Mouse (Mus musculus) MEL (cell line): ENCODE data around the gene Nav1. TPM values are rescaled to one million over a fixed set of nuclear protein-coding genes. Genes with fewer than 3 reads are reported as not detected.

ENCODE experiments used
- DNase-seq: peaks from one replicate; pipeline ENCODE4 v3.0.0; 2011; ENCODE audit warnings: low read depth, low spot score
- H3K27ac ChIP-seq: 2 replicates; pipeline ENCODE4 v1.5.1; 2012; ENCODE audit warnings: low read depth, mild to moderate bottlenecking, control low read depth, low read length, moderate library complexity; ENCODE audit not compliant: control insufficient read depth
- H3K27me3 ChIP-seq, 2 experiments: fragments of 150-350 bp in 1 of 2; sonication (generic) in 1 of 2; 2 replicates each; pipeline ENCODE4 v1.6.1; 2012; ENCODE audit warnings: low read length in 2 of 2, mild to moderate bottlenecking in 2 of 2, improper control_type of control experiment in 1 of 2, moderate library complexity in 1 of 2; ENCODE audit not compliant: insufficient read depth in 2 of 2, control insufficient read depth in 1 of 2
- H3K36me3 ChIP-seq, 2 experiments: 2 replicates each; pipeline ENCODE4 v1.6.1; 2012 to 2014; ENCODE audit warnings: low read length in 2 of 2, improper control_type of control experiment in 1 of 2, inconsistent platforms in 1 of 2, mild to moderate bottlenecking in 1 of 2; ENCODE audit not compliant: insufficient read depth in 2 of 2, control insufficient read depth in 1 of 2
- H3K4me1 ChIP-seq, 2 experiments: fragments of 150-350 bp in 1 of 2; sonication (generic) in 1 of 2; 2 replicates each; pipeline ENCODE4 v1.6.1; 2012; ENCODE audit warnings: low read length in 2 of 2, improper control_type of control experiment in 1 of 2, mild to moderate bottlenecking in 1 of 2; ENCODE audit not compliant: insufficient read depth in 2 of 2, control insufficient read depth in 1 of 2
- H3K4me3 ChIP-seq, 2 experiments: fragments of 150-350 bp in 1 of 2; sonication (generic) in 1 of 2; 2 replicates each; pipeline ENCODE4 v1.5.1; 2012; ENCODE audit warnings: low read depth in 2 of 2, low read length in 2 of 2, mild to moderate bottlenecking in 2 of 2, moderate library complexity in 2 of 2, control low read depth in 1 of 2, improper control_type of control experiment in 1 of 2; ENCODE audit not compliant: control insufficient read depth in 1 of 2, insufficient read depth in 1 of 2
- H3K79me2 ChIP-seq: 2 replicates; pipeline ENCODE4 v1.6.1; 2012; ENCODE audit warnings: mild to moderate bottlenecking, low read length, moderate library complexity; ENCODE audit not compliant: control insufficient read depth, poor library complexity, insufficient read depth
- H3K9ac ChIP-seq: 2 replicates; pipeline ENCODE4 v1.6.1; 2012; ENCODE audit warnings: low read depth, mild to moderate bottlenecking, control low read depth, low read length, moderate library complexity; ENCODE audit not compliant: control insufficient read depth, poor library complexity, severe bottlenecking
- H3K9me3 ChIP-seq: fragments of 150-350 bp; sonication (generic); replicated peaks from 2 replicates; pipeline ENCODE4 v1.6.1; 2012; ENCODE audit warnings: mild to moderate bottlenecking, low read length, improper control_type of control experiment, moderate library complexity; ENCODE audit not compliant: insufficient read depth
- CHD1 ChIP-seq: IDR thresholded peaks from 2 replicates; pipeline ENCODE4 v1.6.1; 2012; ENCODE audit warnings: low read depth, mild to moderate bottlenecking, inconsistent platforms, low read length, improper control_type of control experiment
- CHD2 ChIP-seq: IDR thresholded peaks from 2 replicates; pipeline ENCODE4 v1.6.1; 2011; ENCODE audit warnings: low read length, improper control_type of control experiment
- E2F4 ChIP-seq: IDR thresholded peaks from 2 replicates; pipeline ENCODE4 v1.6.1; 2011; ENCODE audit warnings: low read depth, low read length, improper control_type of control experiment, borderline replicate concordance
- GABPA ChIP-seq: IDR thresholded peaks from 2 replicates; pipeline ENCODE4 v1.6.1; 2012; ENCODE audit warnings: low read depth, mild to moderate bottlenecking, inconsistent platforms, low read length, improper control_type of control experiment, moderate library complexity
- GATA1 ChIP-seq: IDR thresholded peaks from 2 replicates; pipeline ENCODE4 v1.6.1; 2011; ENCODE audit warnings: low read depth, low read length, improper control_type of control experiment
- MAFK ChIP-seq: IDR thresholded peaks from 2 replicates; pipeline ENCODE4 v1.6.1; 2011; ENCODE audit warnings: low read depth, mild to moderate bottlenecking, low read length, improper control_type of control experiment, borderline replicate concordance
- MAX ChIP-seq: IDR thresholded peaks from 2 replicates; pipeline ENCODE4 v1.6.1; 2011; ENCODE audit warnings: low read length, improper control_type of control experiment
- MAZ ChIP-seq: IDR thresholded peaks from 2 replicates; pipeline ENCODE4 v1.6.1; 2012; ENCODE audit warnings: low read depth, mild to moderate bottlenecking, inconsistent platforms, low read length, improper control_type of control experiment
- MXI1 ChIP-seq: IDR thresholded peaks from 2 replicates; pipeline ENCODE4 v1.6.1; 2011; ENCODE audit warnings: mild to moderate bottlenecking, low read depth, low read length, improper control_type of control experiment
- NRF1 ChIP-seq: IDR thresholded peaks from 2 replicates; pipeline ENCODE4 v1.6.1; 2014; ENCODE audit warnings: low read depth, mild to moderate bottlenecking, inconsistent platforms, low read length, improper control_type of control experiment, moderate library complexity; ENCODE audit not compliant: poor library complexity, insufficient read depth, severe bottlenecking
- POLR2A ChIP-seq, 2 experiments: IDR thresholded peaks; 2 replicates each; pipeline ENCODE4 v1.6.1; 2011 to 2012; ENCODE audit warnings: low read length in 2 of 2, mild to moderate bottlenecking in 2 of 2, control low read depth in 1 of 2, improper control_type of control experiment in 1 of 2, low read depth in 1 of 2, moderate library complexity in 1 of 2; ENCODE audit not compliant: control insufficient read depth in 1 of 2, insufficient read depth in 1 of 2, poor library complexity in 1 of 2
- POLR2AphosphoS5 ChIP-seq: IDR thresholded peaks from 2 replicates; pipeline ENCODE4 v1.6.1; 2012; ENCODE audit warnings: low read depth, borderline replicate concordance, mild to moderate bottlenecking, inconsistent platforms, low read length, moderate library complexity, mixed read lengths
- RAD21 ChIP-seq: IDR thresholded peaks from 2 replicates; pipeline ENCODE4 v1.6.1; 2011; ENCODE audit warnings: mild to moderate bottlenecking, low read depth, low read length, improper control_type of control experiment
- RCOR1 ChIP-seq: IDR thresholded peaks from 2 replicates; pipeline ENCODE4 v1.6.1; 2012; ENCODE audit warnings: low read depth, mild to moderate bottlenecking, inconsistent platforms, low read length, improper control_type of control experiment
- SMC3 ChIP-seq: IDR thresholded peaks from 2 replicates; pipeline ENCODE4 v1.6.1; 2011; ENCODE audit warnings: low read depth, low read length, improper control_type of control experiment
- TAL1 ChIP-seq: IDR thresholded peaks from 2 replicates; pipeline ENCODE4 v1.6.1; 2012; ENCODE audit warnings: mild to moderate bottlenecking, inconsistent platforms, low read length, moderate library complexity, mixed read lengths
- TCF12 ChIP-seq: IDR thresholded peaks from 2 replicates; pipeline ENCODE4 v1.6.1; 2014; ENCODE audit warnings: low read depth, mild to moderate bottlenecking, inconsistent platforms, low read length, improper control_type of control experiment, moderate library complexity
- UBTF ChIP-seq: IDR thresholded peaks from 2 replicates; pipeline ENCODE4 v1.6.1; 2012; ENCODE audit warnings: low read depth, mild to moderate bottlenecking, inconsistent platforms, low read length, improper control_type of control experiment, moderate library complexity, borderline replicate concordance; ENCODE audit not compliant: insufficient read depth
- USF1 ChIP-seq: IDR thresholded peaks from 2 replicates; pipeline ENCODE4 v1.6.1; 2014; ENCODE audit warnings: low read depth, mild to moderate bottlenecking, inconsistent platforms, low read length, improper control_type of control experiment, moderate library complexity
- ZC3H11A ChIP-seq: IDR thresholded peaks from 2 replicates; pipeline ENCODE4 v1.6.1; 2012; ENCODE audit warnings: low read depth, mild to moderate bottlenecking, inconsistent platforms, low read length, improper control_type of control experiment
- polyA plus RNA-seq, 2 experiments: library from polyadenylated mRNA; stranded (reverse) in 1 of 2; unstranded in 1 of 2; fragments of >175 nt in 1 of 2; fragments of >200 nt in 1 of 2; gene quantifications; 2 replicates each; pipeline versions ENCODE4 v1.2.1 to v1.2.4; 2012; ENCODE audit warnings: low replicate concordance in 2 of 2, low read depth in 1 of 2; ENCODE audit not compliant: insufficient read length in 2 of 2, insufficient read depth in 1 of 2, missing spikeins in 1 of 2
- total RNA-seq: library from RNA; depleted of rRNA; stranded (reverse); fragments of 300-350 nt; gene quantifications from 2 replicates; pipeline ENCODE4 v1.2.3, GENCODE M21; 2012

Nav1 gene
- total and polyA plus RNA-seq, 3 experiments, result 0.89 to 9.6 TPM; not detected in 1

GRCm38 (mm10) chr1:135503436-135503835, 103.7 kb downstream of the Nav1 start:
- no peaks in the 10 kb centered on the region for H3K9me3 ChIP-seq
- H3K79me2 ChIP-seq, result no peaks in the 10 kb centered on the region
- H3K9ac ChIP-seq, result no peak overlapping the region
- no peaks in the 10 kb centered on the region; a peak in 1 of 4 replicates for H3K36me3 ChIP-seq
- no peak overlapping the region for H3K27ac ChIP-seq
- no peak overlapping the region for H3K4me3 ChIP-seq
- no peaks in the 10 kb centered on the region for H3K27me3 ChIP-seq
- DNase-seq, result peak; percentile 6
- TF ChIP-seq TCF12 (no peak), ZC3H11A (no peak), POLR2AphosphoS5 (no peak), RAD21 (no peak), TAL1 (no peak)
- H3K4me1 ChIP-seq, result no peaks in the 10 kb centered on the region

GRCm38 (mm10) chr1:135502750-135503149, 104.3 kb downstream of the Nav1 start:
- H3K27ac ChIP-seq, result no peak overlapping the region
- no peaks in the 10 kb centered on the region for H3K4me1 ChIP-seq
- TF ChIP-seq CHD2 (no peak), TCF12 (no peak), MAZ (no peak), ZC3H11A (no peak), MXI1 (no peak), SMC3 (no peak), RCOR1 (no peak), CHD1 (no peak), RAD21 (no peak), NRF1 (no peak), E2F4 (no peak), USF1 (no peak)
- TF ChIP-seq, all 39 proteins: peak for 0
- Histone ChIP-seq H3K9me3 (no peaks in the 10 kb centered on the region), H3K27me3 (no peaks in the 10 kb centered on the region), H3K79me2 (no peaks in the 10 kb centered on the region), H3K9ac (no peak overlapping the region), H3K36me3 (no peaks in the 10 kb centered on the region; a peak in 1 of 4 replicates), H3K4me3 (no peak overlapping the region)
- no peak for DNase-seq

GRCm38 (mm10) chr1:135502135-135502534, 105.0 kb downstream of the Nav1 start:
- DNase-seq, result peak; percentile 8
- H3K79me2 ChIP-seq, result no peaks in the 10 kb centered on the region
- no peak overlapping the region for H3K9ac ChIP-seq
- H3K4me3 ChIP-seq, result no peak overlapping the region
- TF ChIP-seq MAFK (no peak), GATA1 (no peak), GABPA (no peak), CHD2 (no peak), RAD21 (no peak), TAL1 (no peak), MAX (no peak), POLR2A (IDR thresholded peaks at IDR 0.05; ENCODE audit: control insufficient read depth in 1 of 2, insufficient read depth in 1 of 2, low read depth in 1 of 2, low read length in 2 of 2, poor library complexity in 1 of 2) (no peak), UBTF (no peak)
- H3K27ac ChIP-seq, result no peak overlapping the region
- H3K9me3 ChIP-seq, result no peaks in the 10 kb centered on the region
- no peaks in the 10 kb centered on the region for H3K27me3 ChIP-seq
- H3K36me3 ChIP-seq, result no peaks in the 10 kb centered on the region; a peak in 1 of 4 replicates
- no peaks in the 10 kb centered on the region for H3K4me1 ChIP-seq
